Mouse (Mus musculus) thymus, postnatal 4 days (tissue): Measurements from ENCODE around the gene Btf3.

Experiments
- DNase-seq: peaks from one replicate; pipeline ENCODE4 v3.0.0; 2021

The Btf3 gene

DNA sequence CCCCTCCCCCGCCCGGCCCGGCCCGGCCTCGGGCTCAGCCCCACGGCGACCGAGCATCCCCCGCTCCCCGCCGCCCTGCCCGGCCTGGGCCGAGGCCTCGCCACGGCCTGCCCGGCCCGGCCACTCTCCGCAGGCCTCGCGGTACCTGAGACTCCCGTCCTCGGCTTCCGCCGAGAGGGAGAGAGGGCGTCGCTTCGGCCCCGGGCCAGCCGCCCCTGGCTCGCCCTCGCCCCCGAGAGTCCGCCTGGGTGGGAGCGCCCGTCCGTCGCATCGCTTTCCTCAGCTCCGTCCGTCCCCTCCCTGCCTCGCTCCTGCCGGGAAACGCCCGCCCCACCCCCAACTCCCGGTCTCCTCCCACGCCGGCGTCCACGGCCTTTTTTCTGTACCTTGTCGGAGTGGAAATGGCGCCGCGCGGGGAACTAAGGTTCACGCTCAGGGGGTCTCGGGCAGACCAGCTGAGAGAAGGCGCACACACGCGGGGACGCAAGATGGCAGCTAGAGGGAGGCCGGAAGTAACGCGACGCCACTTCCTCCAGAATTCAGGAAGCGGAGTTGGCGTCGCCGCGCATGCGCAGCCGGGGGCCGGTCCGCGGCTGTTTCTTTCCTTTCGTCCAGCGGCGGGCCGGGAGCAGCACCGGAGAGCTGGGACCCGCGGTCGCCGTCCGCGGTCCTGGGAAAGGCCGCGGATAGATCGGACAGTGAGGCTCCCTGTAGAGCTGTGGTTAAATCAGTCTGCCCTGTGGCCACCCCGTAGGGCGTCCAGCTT is at the start of gene Btf3:
Gene Btf3, minus strand, starts transcription at position 527 of the 766 bp plus-strand sequence.
- DNase-seq: peak; percentile 94

DNA sequence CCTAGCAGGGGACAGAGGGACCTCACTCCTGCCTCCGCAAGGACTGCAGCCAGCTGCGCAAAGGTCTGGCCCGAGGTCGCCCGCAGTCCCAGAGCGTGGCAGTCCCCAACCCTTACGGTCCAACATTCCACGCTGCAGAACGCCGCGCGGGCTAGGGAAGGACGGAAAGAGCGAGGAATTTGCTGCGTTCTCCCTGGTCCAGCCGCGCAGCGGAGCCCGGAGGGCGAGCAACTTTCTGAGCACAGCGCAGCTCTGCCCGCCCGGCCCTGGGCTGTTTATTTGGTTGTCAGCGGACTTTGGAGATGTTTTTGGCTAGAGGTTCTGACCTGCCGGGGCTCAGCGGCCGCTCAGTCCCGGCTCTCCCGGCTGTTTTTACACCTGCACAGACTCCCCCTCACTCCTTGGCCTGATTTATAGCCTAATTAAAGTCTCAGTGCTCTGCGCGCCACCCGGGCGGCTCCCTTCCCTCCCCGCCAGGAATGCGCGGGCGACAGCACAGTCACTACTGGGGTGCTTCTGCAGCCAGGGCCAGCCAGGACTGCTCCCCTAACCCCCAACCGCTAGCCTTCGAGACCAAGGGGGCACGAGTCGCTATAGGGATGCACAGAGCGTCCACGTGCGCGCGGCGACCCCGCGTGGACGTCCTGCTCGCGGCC is 49.1 kb upstream of the Btf3 start:
- DNase-seq: peak; percentile 10

- no peak for DNase-seq
Measured at GRCm38 (mm10) chr13:98365081-98365480, 48.3 kb upstream of the Btf3 start.

GRCm38 (mm10) chr13:98363046-98363445 is 46.2 kb upstream of the Btf3 start:
- DNase-seq: no peak

DNA sequence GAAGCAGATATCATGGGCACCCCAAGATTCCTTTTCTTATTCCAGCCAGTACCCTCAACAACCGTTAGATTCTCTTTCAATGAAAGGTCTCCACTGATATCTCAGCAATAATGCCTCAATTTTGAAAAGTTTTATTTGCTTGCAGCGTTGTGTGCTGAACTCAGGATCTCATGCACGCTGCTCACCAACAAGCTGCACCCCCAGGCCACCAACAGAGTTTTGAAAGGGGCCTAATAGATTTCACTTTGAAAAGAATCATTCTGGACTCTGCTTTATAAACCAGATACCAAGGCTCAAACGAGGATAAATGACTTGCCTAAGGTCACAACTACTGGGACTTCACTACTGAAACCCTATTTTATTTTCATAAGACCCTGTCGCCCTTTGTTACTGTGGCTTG is 44.4 kb upstream of the Btf3 start:
- no peak for DNase-seq

GRCm38 (mm10) chr13:98360391-98360790 is 43.6 kb upstream of the Btf3 start:
- DNase-seq: no peak

DNA sequence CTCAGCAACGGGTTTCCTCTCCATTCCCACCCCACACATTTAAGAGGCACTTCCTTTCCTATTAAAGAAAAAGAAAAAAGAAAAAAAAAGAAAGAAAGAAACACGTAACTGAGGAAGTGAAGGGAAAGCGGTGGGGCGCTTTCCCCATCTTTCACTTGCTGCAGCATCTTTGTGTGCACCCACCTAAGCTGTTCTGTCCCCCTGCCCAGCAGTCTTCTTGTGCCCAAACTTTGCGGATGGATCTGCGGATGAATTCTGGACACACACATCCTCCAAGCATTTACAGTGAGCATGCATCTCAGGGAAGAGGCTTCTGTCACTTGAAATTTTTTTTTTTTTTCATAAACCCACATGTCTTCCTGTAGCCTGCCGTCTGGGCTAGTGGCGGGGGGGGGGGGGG is 42.5 kb upstream of the Btf3 start:
- no peak for DNase-seq

DNA sequence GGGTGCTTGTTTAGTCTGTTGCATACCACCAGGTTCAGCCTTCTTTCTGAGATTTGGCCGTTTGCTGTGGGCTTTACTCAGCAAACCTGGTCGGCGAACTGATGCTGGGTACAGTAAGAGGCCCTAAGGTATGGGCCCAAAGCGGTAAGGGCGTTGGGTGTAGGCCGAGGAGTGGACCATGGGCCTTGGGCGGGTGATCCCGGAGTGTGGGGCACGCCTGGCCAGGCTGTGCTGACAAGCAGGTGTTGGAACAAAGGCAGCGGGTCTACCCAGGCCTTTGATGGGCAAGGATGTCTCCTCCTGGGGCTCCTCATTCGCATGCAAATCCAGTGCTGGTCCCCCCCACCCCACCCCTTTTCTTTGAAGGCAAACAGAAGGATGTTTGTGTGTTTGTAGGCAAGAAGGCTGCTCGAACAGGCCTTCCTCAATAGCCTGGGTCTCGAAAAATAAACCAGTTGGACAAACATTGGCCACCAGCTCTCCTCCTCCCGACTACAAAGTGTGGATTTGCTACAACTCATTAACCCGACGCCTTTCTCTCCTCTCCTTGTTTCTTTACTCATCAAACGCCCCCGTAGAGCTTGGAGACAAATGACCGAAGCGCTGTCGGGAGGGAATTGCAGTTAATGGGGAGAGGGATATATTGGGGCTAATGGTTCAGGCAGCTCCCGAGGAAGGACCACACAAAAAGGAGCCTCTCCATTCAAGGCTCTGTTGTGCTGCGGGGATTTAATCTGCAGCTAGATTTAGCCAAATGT is 41.8 kb upstream of the Btf3 start:
- DNase-seq: no peak

DNA sequence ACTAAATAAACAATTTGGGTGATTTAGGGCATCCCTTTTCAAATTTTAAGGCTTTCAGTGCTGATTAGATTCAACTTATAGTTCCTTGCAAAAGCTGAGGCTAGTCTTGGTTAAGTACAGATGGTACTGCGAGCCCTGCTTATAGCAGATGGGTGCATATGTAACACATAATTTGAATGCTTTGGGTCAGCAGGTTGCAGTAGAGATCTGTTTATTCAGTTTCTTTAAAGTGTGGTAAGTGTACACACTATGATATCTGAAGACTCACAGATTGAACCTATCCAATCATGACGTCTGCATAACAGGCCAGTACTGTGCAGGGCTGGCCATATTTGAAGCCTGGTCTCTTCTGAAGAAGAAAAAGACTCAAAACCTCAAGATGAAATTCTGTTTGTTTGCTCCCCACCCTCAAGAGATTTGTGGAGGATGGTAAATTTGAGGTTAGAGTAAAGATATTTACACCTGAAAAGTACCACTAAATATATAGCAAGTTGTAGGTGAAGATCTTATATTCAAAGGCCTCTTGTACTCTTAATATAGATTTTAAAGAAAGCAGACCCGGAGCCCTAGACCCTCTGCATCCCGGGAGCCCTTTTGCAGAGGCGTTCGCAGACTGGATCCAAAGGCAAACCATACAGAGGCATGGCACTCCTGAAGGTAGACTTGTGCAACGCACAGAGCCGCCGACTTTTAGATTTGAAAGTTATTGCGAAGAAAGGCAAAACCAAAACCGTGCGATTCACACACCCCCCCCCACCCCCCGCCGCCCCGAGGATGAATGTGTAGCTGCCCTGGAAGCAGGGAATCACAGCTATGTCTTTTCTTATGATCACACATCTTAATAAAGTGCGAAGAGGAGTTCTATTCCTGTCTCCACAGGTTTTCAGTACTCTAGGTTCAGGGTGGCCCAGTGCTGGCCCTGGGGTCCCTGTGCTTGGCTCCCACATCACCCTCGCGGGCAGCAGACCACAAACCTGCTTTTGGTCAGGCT is 40.9 kb upstream of the Btf3 start:
- DNase-seq: no peak

GRCm38 (mm10) chr13:98356973-98357425 is 40.2 kb upstream of the Btf3 start:
- no peak for DNase-seq

DNA sequence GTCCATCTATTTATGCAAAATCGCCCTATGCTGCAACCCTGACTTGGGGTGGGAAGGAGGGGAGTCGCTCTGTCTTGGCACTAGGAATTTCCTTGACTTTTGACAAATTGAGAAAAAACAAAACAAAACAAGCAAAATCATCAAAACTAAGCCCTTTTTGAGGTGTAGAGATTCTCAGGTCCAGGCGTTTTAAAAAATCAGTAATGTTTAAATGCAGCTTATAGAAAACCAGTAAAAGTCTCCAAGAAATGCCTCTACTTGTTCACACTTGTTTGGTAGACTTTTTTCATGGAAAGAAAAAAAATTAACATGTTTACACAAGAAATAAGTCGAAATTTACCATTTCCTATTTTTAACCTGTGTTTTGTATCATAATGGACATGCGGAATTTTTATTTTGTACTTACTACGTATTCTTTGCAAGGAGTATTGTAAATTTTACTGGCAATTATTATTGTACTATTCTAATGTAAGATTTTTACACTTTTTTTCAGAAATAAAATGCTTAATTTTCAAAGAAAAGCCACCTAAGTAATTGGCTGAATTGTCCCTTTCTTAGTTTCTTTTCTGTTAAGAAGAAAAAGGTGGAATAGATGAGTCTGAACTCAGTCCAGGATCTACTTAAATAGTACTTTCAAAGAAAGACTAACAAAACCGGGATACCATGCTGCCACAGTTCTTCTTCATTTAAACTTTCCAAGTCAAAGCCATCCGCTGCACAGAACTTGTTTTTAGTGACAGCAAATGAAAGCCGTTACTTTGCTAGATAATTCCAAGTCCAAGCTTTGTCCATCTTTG is 39.6 kb upstream of the Btf3 start:
- no peak for DNase-seq

- peak; percentile 36 for DNase-seq
Measured at GRCm38 (mm10) chr13:98355559-98356111, 38.8 kb upstream of the Btf3 start.

- peak; percentile 48 for DNase-seq
Measured at GRCm38 (mm10) chr13:98354871-98355558, 38.2 kb upstream of the Btf3 start.

GRCm38 (mm10) chr13:98354090-98354801 is 37.4 kb upstream of the Btf3 start, which contains the start of gene Foxd1:
TSS of gene Foxd1 (plus strand) at chr13:98354242.
- DNase-seq: peak; percentile 50

DNA sequence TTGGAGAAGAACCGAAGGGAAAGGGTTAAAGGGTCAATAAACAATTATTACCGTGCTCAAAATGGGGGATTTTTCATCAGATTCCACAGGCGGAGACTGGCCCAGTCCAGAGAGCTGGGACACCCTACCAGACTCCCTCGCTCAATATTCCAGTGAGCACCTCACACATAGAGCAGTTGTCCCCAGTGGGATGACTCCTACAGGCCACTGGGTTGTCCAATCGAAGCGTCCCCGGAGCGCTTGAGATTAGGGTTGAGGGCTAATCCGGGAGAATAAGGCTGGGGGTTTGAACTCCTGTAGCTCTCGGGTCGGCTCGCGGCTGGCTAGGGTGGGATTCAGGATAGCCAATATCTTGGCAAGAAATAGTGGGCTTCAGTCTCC is 36.9 kb upstream of the Btf3 start:
- DNase-seq: no peak

- no peak for DNase-seq
Measured at GRCm38 (mm10) chr13:98352381-98352975, 35.7 kb upstream of the Btf3 start.

- peak; percentile 64 for DNase-seq
Measured at GRCm38 (mm10) chr13:98351527-98351926, 34.7 kb upstream of the Btf3 start.

DNA sequence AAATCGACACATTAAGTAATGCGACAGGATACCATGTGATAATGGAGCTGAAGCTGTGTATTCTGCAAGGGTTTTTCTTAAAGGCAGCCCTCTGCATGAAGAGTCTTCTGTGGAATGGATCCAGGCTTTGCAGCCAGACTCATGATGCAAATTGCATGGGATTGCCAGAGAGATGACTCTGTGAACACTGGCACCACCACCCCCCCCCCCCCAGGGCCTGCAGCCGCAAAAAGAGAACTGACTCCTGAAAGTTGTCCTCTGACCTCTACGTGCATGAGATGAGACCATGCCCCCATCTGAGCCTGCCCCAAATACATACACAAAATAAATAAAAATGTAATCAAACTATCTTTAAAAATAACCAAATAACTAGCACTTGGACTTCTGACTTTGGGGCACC is 32.7 kb upstream of the Btf3 start:
- DNase-seq: no peak

DNA sequence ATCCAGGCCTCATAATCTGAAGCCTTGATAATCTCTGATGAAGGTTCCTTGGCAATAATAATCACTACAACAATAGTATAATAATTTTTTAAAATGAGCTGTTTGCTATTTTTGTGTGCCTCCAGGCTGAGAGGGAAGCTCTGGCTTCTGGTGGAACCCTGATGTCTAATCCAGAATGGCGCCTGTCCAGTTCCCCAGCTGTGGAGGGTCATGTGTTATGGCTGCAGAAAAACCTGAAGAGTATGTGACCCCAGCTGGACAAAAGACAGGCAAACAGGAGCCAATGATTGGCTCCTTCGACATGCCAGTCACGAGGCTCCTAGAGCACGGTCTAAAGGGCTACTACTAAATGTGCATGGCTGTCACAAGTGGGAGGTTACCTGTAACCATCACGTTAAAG is 23.7 kb upstream of the Btf3 start:
- DNase-seq: no peak
